Mouse (Mus musculus) megakaryocyte, embryonic 14.5 days (primary cell): ENCODE results near the gene Oca2.

Source experiments
- FLI1 ChIP-seq: IDR thresholded peaks from 2 replicates; pipeline ENCODE4 v1.6.1; 2012; ENCODE audit warnings: low read length, inconsistent platforms, mixed read lengths
- GATA1 ChIP-seq: IDR thresholded peaks from 3 replicates; pipeline ENCODE4 v1.6.1; 2012; ENCODE audit warnings: mixed read lengths, low read length, inconsistent platforms, borderline replicate concordance

DNA sequence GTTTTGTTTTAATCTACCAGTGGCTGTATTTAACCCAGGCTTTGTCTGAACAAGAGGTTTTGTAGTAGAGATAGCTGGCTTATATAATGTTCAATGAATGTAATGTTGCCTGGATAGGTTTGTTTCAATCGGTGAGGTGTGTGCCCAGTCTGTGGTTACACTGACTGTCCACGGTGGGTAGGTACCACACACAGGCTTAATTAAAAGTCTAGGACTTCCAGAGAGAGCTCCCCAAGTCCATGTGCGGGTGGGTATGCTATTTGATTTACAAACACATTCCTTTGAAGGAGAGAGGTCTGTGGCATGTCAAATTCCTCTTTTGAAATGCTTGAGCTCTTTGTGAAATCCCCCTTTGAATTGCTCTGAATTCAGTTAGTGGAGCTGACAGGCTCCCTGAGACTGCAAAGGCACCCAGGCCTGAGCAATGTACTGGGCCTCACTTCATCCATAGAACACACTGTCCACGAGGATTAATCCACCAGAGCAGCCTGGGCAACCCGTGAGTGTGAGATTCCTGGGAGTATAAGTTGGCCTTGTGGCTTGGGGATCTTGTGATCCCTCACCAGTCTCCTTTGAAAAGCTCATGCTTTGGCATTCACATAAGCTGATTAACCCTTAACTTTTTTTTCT is 3.7 kb upstream of the Oca2 start:
- no peak for TF ChIP-seq GATA1
- no peak for TF ChIP-seq FLI1
